ENCODE assay signal across 8 mouse cellular contexts in genomic region chr13:119462596-119463560, GRCm38 (mm10). TPM values are rescaled to one million over a fixed set of nuclear protein-coding genes. Genes with fewer than 3 reads are reported as not detected.
DNase-seq lines count a peak whose midpoint lies in the region; ATAC-seq and TF ChIP-seq lines count a peak whose summit lies in the region.

Gene 4833420G17Rik, plus strand, starts transcription at chr13:119462768.

- no peaks in the 10 kb centered on the region for H3K27me3 ChIP-seq in kidney, embryonic 14.5 days (ENCODE audit: control insufficient read depth, insufficient read depth, low read length)
- no peaks in the 10 kb centered on the region for H3K27me3 ChIP-seq in limb, embryonic 15.5 days

- H3K9ac ChIP-seq in kidney, embryonic 14.5 days (ENCODE audit: low read depth, low read length) = peak within 1 kb of the TSS; percentile 81
- peak within 1 kb of the TSS; percentile 66 for H3K9ac ChIP-seq in limb, embryonic 15.5 days

- peak within 1 kb of the TSS; percentile 82 for H3K27ac ChIP-seq in bone marrow macrophage, adult 2 months (ENCODE audit: insufficient read depth, low read depth, low read length)
- peak within 1 kb of the TSS; percentile 88 for H3K27ac ChIP-seq in embryonic fibroblast, embryonic 13.5 days (ENCODE audit: insufficient read depth, low read length)
- peak within 1 kb of the TSS; percentile 61 for H3K27ac ChIP-seq in kidney, embryonic 14.5 days (ENCODE audit: low read depth, low read length)
- peak within 1 kb of the TSS; percentile 85 for H3K27ac ChIP-seq in limb, embryonic 15.5 days

- H3K4me2 ChIP-seq in kidney, embryonic 14.5 days (replicated peaks; ENCODE audit: low read depth, low read length) = peak within 1 kb of the TSS; percentile 77
- peak within 1 kb of the TSS; percentile 55 for H3K4me2 ChIP-seq in limb, embryonic 15.5 days

- TF ChIP-seq POLR2A in bone marrow macrophage, adult 2 months (IDR thresholded peaks at IDR 0.05; ENCODE audit: borderline replicate concordance, low read depth, low read length) = peak; percentile 86; the same call in 1 of the 2 replicates
- TF ChIP-seq POLR2A in embryonic fibroblast, embryonic 13.5 days (IDR thresholded peaks at IDR 0.05; ENCODE audit: low read depth, low read length) = peak; percentile 91

- no peaks in the 10 kb centered on the region for H3K9me3 ChIP-seq in kidney, embryonic 14.5 days (ENCODE audit: control insufficient read depth, low read length)
- H3K9me3 ChIP-seq in limb, embryonic 15.5 days = no peaks in the 10 kb centered on the region

- peak; percentile 97 for ATAC-seq in kidney, embryonic 14.5 days (ENCODE audit: low FRiP score, low TSS enrichment)
- peak; percentile 88 for ATAC-seq in limb, embryonic 15.5 days (ENCODE audit: insufficient number of reproducible peaks, low FRiP score, low TSS enrichment, low read depth)

- H3K4me1 ChIP-seq in bone marrow macrophage, adult 2 months (ENCODE audit: control insufficient read depth, insufficient read depth, low read length) = peaks cover 11% of the 10 kb centered on the region
- H3K4me1 ChIP-seq in embryonic fibroblast, embryonic 13.5 days (ENCODE audit: control insufficient read depth, insufficient read depth, low read length) = no peaks in the 10 kb centered on the region
- peaks cover 9% of the 10 kb centered on the region; the same call in 1 of the 2 replicates for H3K4me1 ChIP-seq in kidney, embryonic 14.5 days (ENCODE audit: control insufficient read depth, insufficient read depth, low read length)
- H3K4me1 ChIP-seq in limb, embryonic 15.5 days = peaks cover 8% of the 10 kb centered on the region

- peak within 1 kb of the TSS; percentile 86 for H3K4me3 ChIP-seq in bone marrow macrophage, adult 2 months (ENCODE audit: insufficient read depth, low read length)
- H3K4me3 ChIP-seq in embryonic fibroblast, embryonic 13.5 days (ENCODE audit: insufficient read depth, low read length) = peak within 1 kb of the TSS; percentile 76
- peak within 1 kb of the TSS; percentile 87 for H3K4me3 ChIP-seq in kidney, embryonic 14.5 days (ENCODE audit: low read length)
- H3K4me3 ChIP-seq in limb, embryonic 15.5 days = peak within 1 kb of the TSS; percentile 68

- TF ChIP-seq CTCF in bone marrow macrophage, adult 2 months (IDR thresholded peaks at IDR 0.05; ENCODE audit: low read depth, low read length) = no peak
- TF ChIP-seq CTCF in embryonic fibroblast, embryonic 13.5 days (IDR thresholded peaks at IDR 0.05; ENCODE audit: borderline replicate concordance, insufficient read depth, low read length) = no peak

- peak; percentile 94 for DNase-seq in A20 (ENCODE audit: low read depth, low spot score)
- DNase-seq in heart, adult 9 months (ENCODE audit: low spot score in 2 of 2) = peak; percentile 86 to 91
- DNase-seq in monocyte, adult 2 months (ENCODE audit: low read depth in 1 of 2, low spot score in 2 of 2) = peak; percentile 71 to 75
- peak; percentile 87 to 90 for DNase-seq in spleen, postnatal 36 days (ENCODE audit: low spot score in 2 of 2)

- WGBS in kidney, embryonic 14.5 days = 4% methylated on average over 57 of the region's 57 CpGs
- 7% methylated on average over 57 of the region's 57 CpGs for WGBS in limb, embryonic 15.5 days

- H3K36me3 ChIP-seq in kidney, embryonic 14.5 days (ENCODE audit: control insufficient read depth, insufficient read depth, low read length) = peaks cover 32% of the 10 kb centered on the region
- peaks cover 21% of the 10 kb centered on the region for H3K36me3 ChIP-seq in limb, embryonic 15.5 days

RNA-seq across cellular contexts. Expression of gene 4833420G17Rik, which starts in this region (rescaled TPM):
- 90.1 and 95.6 TPM in 2 replicates for polyA plus RNA-seq in bone marrow macrophage, adult 2 months (2012; ENCODE audit: insufficient read depth, insufficient read length, missing spikeins)
- polyA plus RNA-seq in embryonic fibroblast, embryonic 13.5 days (2011; ENCODE audit: insufficient read length, low read depth, missing spikeins) = 42.8 and 47.0 TPM in 2 replicates
- 56.7 and 74.0 TPM in 2 replicates for polyA plus RNA-seq in kidney, embryonic 14.5 days (2014; fragmentation: Nextera tagmentation; extraction: Ambion mirVana)
- polyA plus RNA-seq in limb, embryonic 15.5 days (2015; fragmentation: Nextera tagmentation; extraction: Ambion mirVana) = 57.9 and 59.4 TPM in 2 replicates

Comparison
In these comparisons a context has a peak if more than half of its experiments do, and no peak if none do; other contexts are left out.
1. Peak in every context shown above with its lines: DNase-seq, ATAC-seq, H3K4me3 ChIP-seq and H3K27ac ChIP-seq.